Mouse (Mus musculus): Measurements from ENCODE around the gene Ephb2. TPM values are rescaled to one million over a fixed set of nuclear protein-coding genes. Genes with fewer than 3 reads are reported as not detected.

The Ephb2 gene
- polyA plus RNA-seq, 2 experiments: 0.17 to 0.41 TPM

- Histone ChIP-seq H3K9me3 (ENCODE audit: control insufficient read depth, low read length) (no peaks in the 10 kb centered on the region), H3K4me3 (ENCODE audit: insufficient read depth in 1 of 2, low read depth in 2 of 2, low read length in 2 of 2) (no peak overlapping the region), H3K36me3 (replicated peaks; ENCODE audit: control insufficient read depth, insufficient read depth, low read depth) (no peaks in the 10 kb centered on the region), H3K9ac (replicated peaks) (no peak overlapping the region), H3K27ac (no peak overlapping the region), H3K4me2 (ENCODE audit: low read depth) (no peak overlapping the region), H3K27me3 (ENCODE audit: control insufficient read depth, insufficient read depth, low read length) (no peaks in the 10 kb centered on the region), H3K4me1 (replicated peaks; ENCODE audit: control insufficient read depth in 2 of 2, insufficient read depth in 2 of 2, low read length in 1 of 2) (no peaks in the 10 kb centered on the region; a peak in 1 of 4 replicates)
- no peak for DNase-seq (ENCODE audit: low read depth in 3 of 3, low spot score in 3 of 3)
- WGBS (ENCODE audit: insufficient replicate concordance): 24% methylated on average over 23 of the region's 23 CpGs
- TF ChIP-seq EP300 (IDR thresholded peaks at IDR 0.05; ENCODE audit: low read depth) (no peak), CTCF (IDR thresholded peaks at IDR 0.05; ENCODE audit: low read depth) (no peak)
- no peak for ATAC-seq (ENCODE audit: insufficient read depth)
These were observed 37.9 kb downstream of the Ephb2 start for GRCm38 (mm10) chr4:136797677-136798569.

GRCm38 (mm10) chr4:136793320-136793719 lies 42.5 kb downstream of the Ephb2 start:
- no peak overlapping the region for H3K27ac ChIP-seq
- DNase-seq (ENCODE audit: low read depth in 3 of 3, low spot score in 3 of 3) (no peak), ATAC-seq (ENCODE audit: insufficient read depth) (no peak)
- no peak overlapping the region for H3K4me3 ChIP-seq (ENCODE audit: insufficient read depth in 1 of 2, low read depth in 2 of 2, low read length in 2 of 2)
- no peak overlapping the region for H3K9ac ChIP-seq (replicated peaks)
- no peaks in the 10 kb centered on the region; a peak in 1 of 4 replicates for H3K4me1 ChIP-seq (replicated peaks; ENCODE audit: control insufficient read depth in 2 of 2, insufficient read depth in 2 of 2, low read length in 1 of 2)
- TF ChIP-seq CTCF (IDR thresholded peaks at IDR 0.05; ENCODE audit: low read depth) (no peak), EP300 (IDR thresholded peaks at IDR 0.05; ENCODE audit: low read depth) (no peak)
- no peaks in the 10 kb centered on the region for H3K27me3 ChIP-seq (ENCODE audit: control insufficient read depth, insufficient read depth, low read length)
- 77% methylated on average over 11 of the region's 11 CpGs for WGBS (ENCODE audit: insufficient replicate concordance)
- H3K36me3 ChIP-seq (replicated peaks; ENCODE audit: control insufficient read depth, insufficient read depth, low read depth): no peaks in the 10 kb centered on the region
- H3K4me2 ChIP-seq (ENCODE audit: low read depth): no peak overlapping the region
- H3K9me3 ChIP-seq (ENCODE audit: control insufficient read depth, low read length): no peaks in the 10 kb centered on the region

- H3K4me2 ChIP-seq (ENCODE audit: low read depth): no peak overlapping the region
- 32% methylated on average over 6 of the region's 6 CpGs for WGBS (ENCODE audit: insufficient replicate concordance)
- H3K9ac ChIP-seq (replicated peaks): no peak overlapping the region
- no peaks in the 10 kb centered on the region for H3K27me3 ChIP-seq (ENCODE audit: control insufficient read depth, insufficient read depth, low read length)
- ATAC-seq (ENCODE audit: insufficient read depth) (no peak), DNase-seq (ENCODE audit: low read depth in 3 of 3, low spot score in 3 of 3) (no peak)
- no peaks in the 10 kb centered on the region for H3K4me1 ChIP-seq (replicated peaks; ENCODE audit: control insufficient read depth in 2 of 2, insufficient read depth in 2 of 2, low read length in 1 of 2)
- no peak overlapping the region for H3K4me3 ChIP-seq (ENCODE audit: insufficient read depth in 1 of 2, low read depth in 2 of 2, low read length in 2 of 2)
- TF ChIP-seq EP300 (IDR thresholded peaks at IDR 0.05; ENCODE audit: low read depth) (no peak), CTCF (IDR thresholded peaks at IDR 0.05; ENCODE audit: low read depth) (no peak)
- no peaks in the 10 kb centered on the region for H3K36me3 ChIP-seq (replicated peaks; ENCODE audit: control insufficient read depth, insufficient read depth, low read depth)
- H3K9me3 ChIP-seq (ENCODE audit: control insufficient read depth, low read length): no peaks in the 10 kb centered on the region
- no peak overlapping the region for H3K27ac ChIP-seq
These were observed 46.0 kb downstream of the Ephb2 start for GRCm38 (mm10) chr4:136789821-136790220.

GRCm38 (mm10) chr4:136787357-136787756 lies 48.4 kb downstream of the Ephb2 start:
- no peaks in the 10 kb centered on the region for H3K4me1 ChIP-seq (replicated peaks; ENCODE audit: control insufficient read depth in 2 of 2, insufficient read depth in 2 of 2, low read length in 1 of 2)
- DNase-seq (ENCODE audit: low read depth in 3 of 3, low spot score in 3 of 3): no peak
- H3K9ac ChIP-seq (replicated peaks): no peak overlapping the region
- ATAC-seq (ENCODE audit: insufficient read depth): no peak
- no peak overlapping the region for H3K27ac ChIP-seq
- no peak overlapping the region for H3K4me3 ChIP-seq (ENCODE audit: insufficient read depth in 1 of 2, low read depth in 2 of 2, low read length in 2 of 2)
- no peaks in the 10 kb centered on the region for H3K36me3 ChIP-seq (replicated peaks; ENCODE audit: control insufficient read depth, insufficient read depth, low read depth)
- H3K27me3 ChIP-seq (ENCODE audit: control insufficient read depth, insufficient read depth, low read length): no peaks in the 10 kb centered on the region
- H3K9me3 ChIP-seq (ENCODE audit: control insufficient read depth, low read length): no peaks in the 10 kb centered on the region
- no peak overlapping the region for H3K4me2 ChIP-seq (ENCODE audit: low read depth)
- TF ChIP-seq CTCF (IDR thresholded peaks at IDR 0.05; ENCODE audit: low read depth) (no peak), EP300 (IDR thresholded peaks at IDR 0.05; ENCODE audit: low read depth) (no peak)
- 54% methylated on average over 4 of the region's 4 CpGs for WGBS (ENCODE audit: insufficient replicate concordance)

DNA sequence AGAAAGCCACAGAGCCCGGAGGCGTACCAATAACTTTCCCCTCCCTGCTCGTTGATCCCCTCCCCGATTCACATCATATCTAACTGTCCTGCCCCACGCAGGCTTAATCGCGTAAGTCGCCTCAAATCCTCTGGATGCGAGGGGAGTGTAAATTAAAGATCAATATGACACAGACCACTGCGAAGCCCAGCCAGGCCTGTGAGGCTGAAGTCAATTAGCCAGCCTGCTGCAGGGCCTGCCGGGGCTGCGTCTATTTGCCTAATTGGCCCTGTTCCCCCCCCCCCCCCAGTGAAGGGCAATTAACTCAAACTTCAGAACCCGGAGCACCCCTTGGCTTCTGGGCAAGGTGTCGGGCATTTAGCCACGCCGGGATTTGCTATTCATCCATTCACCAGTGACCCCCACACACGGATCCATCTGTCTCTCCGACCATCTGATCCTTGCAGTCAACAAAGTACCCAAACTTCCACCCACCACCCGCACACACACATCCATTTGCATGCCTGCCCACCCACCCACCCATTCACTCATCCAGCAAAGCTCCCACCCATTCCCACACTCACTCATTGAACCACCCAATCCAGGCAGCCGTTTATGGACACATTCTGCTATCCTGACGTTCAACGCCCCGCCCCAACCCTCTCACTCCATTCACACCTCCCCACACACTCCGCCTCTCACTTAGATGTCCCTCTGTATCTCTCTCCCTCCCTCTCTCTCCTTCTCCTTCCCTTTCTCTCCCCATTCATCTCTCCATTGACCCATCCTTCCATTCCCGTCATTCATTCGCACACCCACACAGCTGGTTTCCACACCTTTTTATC lies 49.1 kb downstream of the Ephb2 start:
- H3K4me1 ChIP-seq (replicated peaks; ENCODE audit: control insufficient read depth in 2 of 2, insufficient read depth in 2 of 2, low read length in 1 of 2): no peaks in the 10 kb centered on the region
- no peaks in the 10 kb centered on the region for H3K9me3 ChIP-seq (ENCODE audit: control insufficient read depth, low read length)
- WGBS (ENCODE audit: insufficient replicate concordance): 55% methylated on average over 26 of the region's 26 CpGs
- no peak overlapping the region for H3K4me3 ChIP-seq (ENCODE audit: insufficient read depth in 1 of 2, low read depth in 2 of 2, low read length in 2 of 2)
- ATAC-seq (ENCODE audit: insufficient read depth): no peak
- H3K4me2 ChIP-seq (ENCODE audit: low read depth): no peak overlapping the region
- no peak for TF ChIP-seq EP300 (IDR thresholded peaks at IDR 0.05; ENCODE audit: low read depth)
- no peak for TF ChIP-seq CTCF (IDR thresholded peaks at IDR 0.05; ENCODE audit: low read depth)
- no peaks in the 10 kb centered on the region for H3K27me3 ChIP-seq (ENCODE audit: control insufficient read depth, insufficient read depth, low read length)
- no peak overlapping the region for H3K27ac ChIP-seq
- no peak overlapping the region for H3K9ac ChIP-seq (replicated peaks)
- no peak for DNase-seq (ENCODE audit: low read depth in 3 of 3, low spot score in 3 of 3)
- no peaks in the 10 kb centered on the region for H3K36me3 ChIP-seq (replicated peaks; ENCODE audit: control insufficient read depth, insufficient read depth, low read depth)
